Mouse (Mus musculus) kidney, postnatal 4 days (tissue): ENCODE measurements at regions not wholly inside any gene's neighbourhood (a gene's known extent, or its start where the extent isn't known, plus 50 kb on each side); places are given as distances from the start of the nearest gene placed in this dataset.
A peak's percentile ranks its signal among the peaks of the same experiment; 100 is the strongest.

Experiments
- DNase-seq, 2 experiments: peaks; one replicate each; pipeline ENCODE4 v3.0.0; 2021; ENCODE audit warnings: mixed read lengths in 2 of 2

GRCm38 (mm10) chr13:90584766-90585165, 320.4 kb downstream of the Atp6ap1l start:
- no peak for DNase-seq

GRCm38 (mm10) chr13:90575371-90575770, 329.8 kb downstream of the Atp6ap1l start:
- no peak for DNase-seq

GRCm38 (mm10) chr13:90572580-90572979, 332.6 kb downstream of the Atp6ap1l start:
- DNase-seq, result no peak

- no peak for DNase-seq
Observed at GRCm38 (mm10) chr13:90563183-90563840, 341.8 kb downstream of the Atp6ap1l start.

- DNase-seq, result no peak
Observed at GRCm38 (mm10) chr13:90560095-90560494, 345.1 kb downstream of the Atp6ap1l start.

GRCm38 (mm10) chr13:90559481-90559880, 345.7 kb downstream of the Atp6ap1l start:
- DNase-seq, result no peak

GRCm38 (mm10) chr13:90551166-90551565, 354.0 kb downstream of the Atp6ap1l start:
- no peak for DNase-seq

GRCm38 (mm10) chr13:90546288-90547035, 358.7 kb downstream of the Atp6ap1l start:
- no peak for DNase-seq

GRCm38 (mm10) chr13:90545816-90546215, 359.3 kb downstream of the Atp6ap1l start:
- DNase-seq, result no peak

- peak in 1 of 2 experiments; percentile 15 for DNase-seq
Observed at GRCm38 (mm10) chr13:90537525-90537924, 367.6 kb downstream of the Atp6ap1l start.

- DNase-seq, result no peak
Observed at GRCm38 (mm10) chr13:90526998-90527397, 378.2 kb downstream of the Atp6ap1l start.

GRCm38 (mm10) chr13:90525801-90526200, 379.4 kb downstream of the Atp6ap1l start:
- DNase-seq, result no peak

GRCm38 (mm10) chr13:90521758-90522245, 383.4 kb downstream of the Atp6ap1l start:
- DNase-seq, result no peak

GRCm38 (mm10) chr13:90520992-90521757, 384.0 kb downstream of the Atp6ap1l start:
- DNase-seq, result no peak

- peak; percentile 81 to 88 for DNase-seq
Observed at GRCm38 (mm10) chr13:90515773-90516503, 389.2 kb downstream of the Atp6ap1l start.

GRCm38 (mm10) chr13:90513867-90514266, 391.3 kb downstream of the Atp6ap1l start:
- no peak for DNase-seq

- no peak for DNase-seq
Observed at GRCm38 (mm10) chr13:90512786-90513401, 392.3 kb downstream of the Atp6ap1l start.

- DNase-seq, result no peak
Observed at GRCm38 (mm10) chr13:90510479-90510878, 394.7 kb downstream of the Atp6ap1l start.

GRCm38 (mm10) chr13:90503188-90503587, 402.0 kb downstream of the Atp6ap1l start:
- no peak for DNase-seq

- DNase-seq, result peak; percentile 10 to 18
Observed at GRCm38 (mm10) chr13:90502141-90502540, 403.0 kb downstream of the Atp6ap1l start.

GRCm38 (mm10) chr13:90498978-90499377, 406.2 kb downstream of the Atp6ap1l start:
- DNase-seq, result no peak

GRCm38 (mm10) chr13:90497573-90497972, 407.6 kb downstream of the Atp6ap1l start:
- DNase-seq, result no peak
